Mouse (Mus musculus) brown adipose tissue, adult 24 weeks (tissue): ENCODE measurements around the gene Mapkapk5. TPM values are rescaled to one million over a fixed set of nuclear protein-coding genes. Genes with fewer than 3 reads are reported as not detected.
"Not testable (repeated sequence)": the region's sequence is repeated elsewhere in the genome, so short reads cannot be mapped to it uniquely, and the experiment has no call there.

Experiments used
- H3K27ac ChIP-seq: fragments of 200-500 bp; replicated peaks from 2 replicates; pipeline ENCODE4 v1.5.1; 2012; ENCODE audit warnings: low read depth, mild to moderate bottlenecking, low read length
- H3K4me1 ChIP-seq: fragments of 200-500 bp; 2 replicates; pipeline ENCODE4 v1.6.1; 2012; ENCODE audit warnings: low read length, mixed read lengths; ENCODE audit not compliant: control insufficient read depth, insufficient read depth, insufficient read length
- H3K4me3 ChIP-seq: fragments of 200-500 bp; 2 replicates; pipeline ENCODE4 v1.5.1; 2012; ENCODE audit warnings: low read depth, mild to moderate bottlenecking, low read length, moderate library complexity; ENCODE audit not compliant: insufficient read depth
- polyA plus RNA-seq: library from polyadenylated mRNA; stranded (reverse); fragments of >200 nt; gene quantifications from 2 replicates; pipeline ENCODE4 v1.2.4, GENCODE M21; 2012; ENCODE audit not compliant: missing spikeins, insufficient read depth, insufficient read length

The Mapkapk5 gene
- polyA plus RNA-seq, 1 experiment: 47.1 TPM

- no peak overlapping the region for H3K27ac ChIP-seq
- peaks cover 1% of the 10 kb centered on the region; the same call in 1 of the 2 replicates for H3K4me1 ChIP-seq
- no peak overlapping the region for H3K4me3 ChIP-seq
These were observed 8.1 kb downstream of the Mapkapk5 start for GRCm38 (mm10) chr5:121537588-121537987.

- H3K27ac ChIP-seq: no peak overlapping the region
- no peaks in the 10 kb centered on the region for H3K4me1 ChIP-seq
- no peak overlapping the region for H3K4me3 ChIP-seq
These were observed 8.7 kb downstream of the Mapkapk5 start for GRCm38 (mm10) chr5:121536921-121537555.

- H3K4me3 ChIP-seq: no peak overlapping the region
- H3K27ac ChIP-seq: no peak overlapping the region
- H3K4me1 ChIP-seq: no peaks in the 10 kb centered on the region
These were observed 10.6 kb downstream of the Mapkapk5 start for GRCm38 (mm10) chr5:121535116-121535515.

DNA sequence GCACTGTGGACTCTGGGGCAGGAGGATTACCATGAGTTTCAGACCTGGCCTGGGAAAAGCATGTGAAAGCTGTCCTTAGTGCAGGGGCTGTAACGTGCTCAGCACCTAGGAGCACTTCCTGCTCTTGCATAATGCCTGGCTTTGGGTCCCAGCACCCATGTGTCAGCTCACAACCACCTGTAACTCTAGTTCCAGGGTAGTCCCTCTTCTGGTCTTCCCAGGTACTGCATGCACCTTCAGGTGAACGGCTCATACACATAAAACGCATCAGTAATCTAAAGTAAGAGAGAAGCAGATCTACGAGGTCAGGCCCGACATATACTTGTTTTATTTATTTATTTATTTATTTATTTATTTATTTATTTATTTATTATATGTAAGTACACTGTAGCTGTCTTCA is 11.2 kb downstream of the Mapkapk5 start:
- Histone ChIP-seq H3K4me3 (no peak overlapping the region), H3K27ac (no peak overlapping the region), H3K4me1 (no peaks in the 10 kb centered on the region)

- Histone ChIP-seq H3K27ac (no peak overlapping the region), H3K4me3 (no peak overlapping the region), H3K4me1 (no peaks in the 10 kb centered on the region)
These were observed 18.7 kb downstream of the Mapkapk5 start for GRCm38 (mm10) chr5:121526961-121527360.

- Histone ChIP-seq H3K27ac (no peak overlapping the region), H3K4me3 (no peak overlapping the region), H3K4me1 (no peaks in the 10 kb centered on the region)
These were observed 19.2 kb downstream of the Mapkapk5 start for GRCm38 (mm10) chr5:121526526-121526925.

- Histone ChIP-seq H3K27ac (no peak overlapping the region), H3K4me1 (no peaks in the 10 kb centered on the region), H3K4me3 (no peak overlapping the region)
These were observed 19.8 kb downstream of the Mapkapk5 start for GRCm38 (mm10) chr5:121525774-121526450.

DNA sequence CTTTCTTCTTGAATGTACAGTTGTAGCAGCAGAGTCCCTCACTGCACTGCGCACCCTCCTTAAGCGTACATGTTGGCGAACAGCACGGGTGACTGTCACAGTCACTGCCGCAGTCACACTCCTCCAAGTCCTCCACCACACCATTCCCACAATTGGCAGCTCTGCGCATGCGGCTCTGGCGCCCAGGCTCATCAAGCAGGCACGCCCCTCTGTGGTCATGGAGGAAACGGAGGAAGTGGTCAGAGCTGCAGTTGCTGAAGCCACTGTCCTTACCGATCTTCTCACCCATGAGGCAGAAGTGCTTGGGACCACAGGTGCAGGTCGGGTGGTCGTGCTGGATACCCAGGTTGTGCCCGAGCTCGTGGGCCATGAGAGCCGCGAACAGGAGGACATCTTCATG is 25.9 kb downstream of the Mapkapk5 start:
- not testable (repeated sequence) for H3K4me1 ChIP-seq, H3K4me3 ChIP-seq, H3K27ac ChIP-seq

DNA sequence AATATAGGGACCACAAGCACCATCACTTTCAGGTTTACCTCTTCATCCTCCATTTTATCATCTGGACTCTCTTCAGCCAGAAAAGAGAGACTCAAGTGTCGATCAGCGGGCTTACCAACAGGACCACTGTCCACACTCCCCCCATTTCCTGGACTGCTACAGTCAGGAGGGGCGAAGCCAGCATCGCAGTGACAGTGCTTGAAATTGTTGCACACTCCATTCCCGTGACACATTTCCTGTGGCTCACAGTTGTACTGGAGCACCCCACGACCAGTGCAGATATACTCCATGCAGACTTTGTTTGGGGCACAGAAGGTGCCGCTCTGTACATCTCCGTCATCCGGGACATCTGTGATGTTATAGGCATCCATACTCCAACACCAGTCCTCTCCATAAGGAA is 26.7 kb downstream of the Mapkapk5 start:
- Histone ChIP-seq H3K4me1 (no peaks in the 10 kb centered on the region), H3K27ac (no peak overlapping the region), H3K4me3 (no peak overlapping the region)

GRCm38 (mm10) chr5:121510009-121510408 is 35.7 kb downstream of the Mapkapk5 start:
- H3K4me1 ChIP-seq: no peaks in the 10 kb centered on the region
- no peak overlapping the region for H3K27ac ChIP-seq
- H3K4me3 ChIP-seq: no peak overlapping the region

DNA sequence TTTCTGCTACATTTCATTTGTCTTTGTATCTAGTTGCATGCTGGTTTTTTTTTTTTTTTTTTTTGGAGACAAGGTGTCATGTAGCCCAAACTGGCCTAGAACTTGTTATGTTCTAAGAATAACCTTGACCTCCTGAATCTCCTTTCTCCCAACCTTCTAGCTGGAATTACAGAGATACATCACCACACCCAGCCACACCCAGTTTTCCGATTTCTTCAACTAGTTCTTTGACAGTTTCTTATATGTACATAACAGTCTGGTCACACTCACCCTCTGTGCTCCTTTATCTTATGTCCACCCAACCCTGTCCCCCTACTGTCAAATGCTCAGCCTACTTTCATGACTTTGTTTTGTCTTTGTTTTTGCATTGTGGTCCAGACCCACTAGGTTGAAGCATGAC is 38.9 kb downstream of the Mapkapk5 start:
- Histone ChIP-seq H3K4me1 (no peaks in the 10 kb centered on the region), H3K4me3 (no peak overlapping the region), H3K27ac (no peak overlapping the region)

DNA sequence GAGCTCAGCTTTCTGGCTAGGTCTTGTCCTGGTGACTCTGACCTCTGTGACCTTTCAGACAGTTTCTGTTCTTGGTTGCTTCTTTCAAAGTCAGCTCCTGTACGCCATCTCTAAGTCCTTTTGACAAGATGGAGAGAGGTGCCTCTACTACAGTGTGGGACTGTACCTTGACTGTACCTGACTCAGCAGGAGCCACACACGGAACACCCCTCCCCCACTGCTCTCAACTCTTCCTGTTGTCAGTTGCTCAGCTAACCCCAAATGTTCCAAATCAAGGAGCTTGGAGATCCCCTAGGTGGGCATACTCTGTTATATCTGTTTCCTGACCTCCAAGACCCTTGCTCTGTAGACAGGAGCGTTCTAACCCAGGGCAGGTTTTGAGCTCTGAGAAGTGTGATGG is 42.5 kb downstream of the Mapkapk5 start, which contains the start of gene Adam1b:
Gene Adam1b (minus strand): TSS at position 205 of the 400 bp plus-strand sequence.
- Histone ChIP-seq H3K4me3 (no peak within 1 kb of the TSS), H3K27ac (no peak within 1 kb of the TSS), H3K4me1 (no peaks in the 10 kb centered on the region)

GRCm38 (mm10) chr5:121501424-121501996 is 44.2 kb downstream of the Mapkapk5 start:
- H3K4me3 ChIP-seq, H3K27ac ChIP-seq, H3K4me1 ChIP-seq: not testable (repeated sequence)

DNA sequence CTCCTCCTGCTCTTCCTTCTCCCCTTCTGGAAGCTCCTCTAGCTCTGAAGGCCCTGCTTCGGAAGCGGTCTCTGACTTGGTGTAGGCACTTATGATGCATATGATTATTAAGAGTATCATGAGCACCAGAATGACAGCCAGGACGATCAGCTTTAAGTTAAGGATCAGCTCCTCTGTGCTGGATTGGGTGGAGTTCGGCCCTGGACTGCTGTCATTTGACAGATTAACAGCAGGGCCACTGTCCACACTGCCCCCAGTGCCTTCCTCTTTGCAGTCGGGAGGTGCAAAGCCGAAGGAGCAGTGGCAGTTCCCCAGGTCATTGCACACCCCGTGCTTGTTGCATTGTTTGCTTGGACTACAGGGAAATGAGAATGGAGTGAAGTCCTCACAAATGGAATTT is 45.0 kb downstream of the Mapkapk5 start:
- no peaks in the 10 kb centered on the region for H3K4me1 ChIP-seq

GRCm38 (mm10) chr5:121493305-121493704 is 52.4 kb downstream of the Mapkapk5 start:
- H3K4me3 ChIP-seq: no peak overlapping the region
- no peak overlapping the region for H3K27ac ChIP-seq
- H3K4me1 ChIP-seq: no peaks in the 10 kb centered on the region

More for the DNA sequence above, 45.0 kb downstream of the Mapkapk5 start:
- Histone ChIP-seq H3K27ac (no peak overlapping the region), H3K4me3 (no peak overlapping the region)

GRCm38 (mm10) chr5:121484801-121485200 is 60.9 kb downstream of the Mapkapk5 start:
- Histone ChIP-seq H3K27ac (no peak overlapping the region), H3K4me1 (no peaks in the 10 kb centered on the region), H3K4me3 (no peak overlapping the region)
